Mouse (Mus musculus) hindbrain, embryonic 16.5 days (tissue): ENCODE data around the gene Brd7. TPM values are rescaled to one million over a fixed set of nuclear protein-coding genes. Genes with fewer than 3 reads are reported as not detected.

Experiments
- ATAC-seq: fragments of 200-750 bp; cut with Nextera tagmentation; 2 replicates; pipeline ENCODE4 v1.8.0; 2017; ENCODE audit warnings: moderate TSS enrichment, moderate library complexity
- H3K27ac ChIP-seq: fragments of 300-500 bp; sonication (generic); 2 replicates; pipeline ENCODE4 v1.5.1; 2014; ENCODE audit warnings: low read depth, mild to moderate bottlenecking, control low read depth, low read length, moderate library complexity
- H3K27me3 ChIP-seq: fragments of 300-500 bp; sonication (generic); replicated peaks from 2 replicates; pipeline ENCODE4 v1.6.1; 2014; ENCODE audit warnings: low read length; ENCODE audit not compliant: control insufficient read depth, insufficient read depth
- H3K36me3 ChIP-seq: fragments of 300-500 bp; sonication (generic); 2 replicates; pipeline ENCODE4 v1.6.1; 2014; ENCODE audit warnings: mild to moderate bottlenecking, low read length, moderate library complexity, mixed read lengths; ENCODE audit not compliant: control insufficient read depth, insufficient read depth
- H3K4me1 ChIP-seq: fragments of 300-500 bp; sonication (generic); 2 replicates; pipeline ENCODE4 v1.6.1; 2014; ENCODE audit warnings: low read depth, low read length; ENCODE audit not compliant: control insufficient read depth, insufficient read depth
- H3K4me2 ChIP-seq: fragments of 300-500 bp; sonication (generic); 2 replicates; pipeline ENCODE4 v1.6.1; 2014; ENCODE audit warnings: mild to moderate bottlenecking, low read length, control low read depth, moderate library complexity
- H3K4me3 ChIP-seq: fragments of 300-500 bp; sonication (generic); 2 replicates; pipeline ENCODE4 v1.5.1; 2014; ENCODE audit warnings: mild to moderate bottlenecking, low read length, control low read depth, moderate library complexity
- H3K9ac ChIP-seq: fragments of 300-500 bp; sonication (generic); 2 replicates; pipeline ENCODE4 v1.6.1; 2014; ENCODE audit warnings: low read depth, mild to moderate bottlenecking, control low read depth, low read length, moderate library complexity
- H3K9me3 ChIP-seq: fragments of 300-500 bp; sonication (generic); 2 replicates; pipeline ENCODE4 v1.6.1; 2014; ENCODE audit warnings: mild to moderate bottlenecking, low read length, moderate library complexity; ENCODE audit not compliant: control insufficient read depth
- WGBS: fragments of 180-500 bp; shearing (Covaris S2); extraction: QIAGEN DNeasy Blood & Tissue Kit; methylation state at CpG from one replicate; pipeline ENCODE4 v1.1.7; 2014; 5-methylcytosine and 5-hydroxymethylcytosine counted together
- polyA plus RNA-seq: library from polyadenylated mRNA; unstranded; fragments of >200 nt; fragmentation: Nextera tagmentation; extraction: Ambion mirVana; gene quantifications from 2 replicates; pipeline ENCODE4 v1.2.1, GENCODE M21; 2015

The Brd7 gene
- polyA plus RNA-seq, 1 experiment from 2014 or later = 37.6 TPM

DNA sequence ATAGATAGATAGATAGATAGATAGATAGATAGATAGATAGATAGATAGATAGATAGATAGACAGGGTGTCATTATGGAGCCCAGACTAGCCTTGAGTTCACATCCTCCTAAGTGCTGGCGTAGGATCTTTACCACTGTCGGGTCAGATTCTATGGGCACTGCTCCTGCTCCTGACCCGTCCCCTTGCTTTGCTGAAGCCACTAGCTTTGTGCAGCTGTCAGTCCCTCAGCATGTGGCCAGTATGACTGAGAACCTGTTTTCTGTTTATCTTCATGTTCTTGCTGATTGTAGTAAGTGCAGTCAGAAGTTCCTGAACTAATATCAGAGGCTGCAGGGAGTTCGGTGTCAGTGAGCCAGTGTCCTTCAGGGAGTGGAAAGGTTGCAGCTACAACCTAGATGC is 54.3 kb downstream of the Brd7 start:
- no peaks in the 10 kb centered on the region for H3K4me1 ChIP-seq
- H3K9me3 ChIP-seq = no peaks in the 10 kb centered on the region
- no peak for ATAC-seq
- no peak overlapping the region for H3K4me3 ChIP-seq
- no peak overlapping the region for H3K9ac ChIP-seq
- H3K36me3 ChIP-seq = no peaks in the 10 kb centered on the region
- H3K27me3 ChIP-seq = no peaks in the 10 kb centered on the region
- H3K27ac ChIP-seq = no peak overlapping the region
- WGBS = 91% methylated on average over 4 of the region's 4 CpGs
- H3K4me2 ChIP-seq = no peak overlapping the region

DNA sequence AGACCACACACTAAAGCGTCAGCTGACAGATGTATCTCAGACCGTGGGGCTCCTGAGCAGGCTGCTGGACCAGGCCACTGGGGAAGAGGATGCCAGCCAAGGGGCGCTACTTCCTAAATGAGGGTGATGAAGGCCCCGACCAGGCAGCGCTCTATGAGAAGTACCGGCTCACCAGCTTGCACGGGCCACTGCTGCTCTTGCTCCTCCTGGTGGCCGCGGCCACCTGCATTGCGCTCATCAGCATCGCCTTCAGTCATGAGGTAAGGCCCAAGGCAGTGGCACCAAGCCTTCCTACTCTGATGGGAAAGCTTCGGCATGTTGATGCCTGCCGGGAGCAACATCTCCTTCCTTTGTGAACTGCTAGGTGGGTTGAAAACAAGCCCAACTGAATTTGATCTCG is 55.5 kb downstream of the Brd7 start:
- no peak for ATAC-seq
- WGBS = 73% methylated on average over 14 of the region's 14 CpGs

DNA sequence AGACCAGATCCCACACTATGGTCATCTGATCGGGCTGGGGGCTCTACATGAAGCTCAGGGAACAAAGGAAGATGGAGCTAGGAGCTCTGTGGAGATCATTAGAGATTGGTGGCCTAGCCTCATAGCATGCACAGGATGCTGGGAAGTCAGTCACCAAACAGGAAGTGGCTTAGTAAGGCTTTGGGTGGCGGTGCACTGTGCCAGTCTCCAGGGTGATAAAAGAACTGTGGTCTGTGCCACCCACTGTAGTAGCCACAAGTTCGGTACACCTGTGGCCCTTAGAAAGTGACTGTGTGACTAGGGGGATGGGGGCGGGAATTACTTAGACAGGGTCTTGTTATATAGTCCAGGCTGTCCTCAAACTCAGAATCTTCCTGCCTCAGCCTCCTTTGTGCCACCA is 56.2 kb downstream of the Brd7 start:
- Histone ChIP-seq H3K9ac (no peak overlapping the region), H3K4me1 (no peaks in the 10 kb centered on the region; the same call in 1 of the 2 replicates), H3K27me3 (no peaks in the 10 kb centered on the region), H3K36me3 (no peaks in the 10 kb centered on the region), H3K27ac (no peak overlapping the region), H3K4me2 (no peak overlapping the region), H3K9me3 (no peaks in the 10 kb centered on the region), H3K4me3 (no peak overlapping the region)
- ATAC-seq = no peak
- WGBS = 86% methylated on average over 4 of the region's 4 CpGs

More for the DNA sequence above, 55.5 kb downstream of the Brd7 start:
- Histone ChIP-seq H3K27ac (no peak overlapping the region), H3K36me3 (no peaks in the 10 kb centered on the region), H3K4me1 (no peaks in the 10 kb centered on the region; the same call in 1 of the 2 replicates), H3K9ac (no peak overlapping the region), H3K4me3 (no peak overlapping the region), H3K4me2 (no peak overlapping the region), H3K27me3 (no peaks in the 10 kb centered on the region), H3K9me3 (no peaks in the 10 kb centered on the region)

DNA sequence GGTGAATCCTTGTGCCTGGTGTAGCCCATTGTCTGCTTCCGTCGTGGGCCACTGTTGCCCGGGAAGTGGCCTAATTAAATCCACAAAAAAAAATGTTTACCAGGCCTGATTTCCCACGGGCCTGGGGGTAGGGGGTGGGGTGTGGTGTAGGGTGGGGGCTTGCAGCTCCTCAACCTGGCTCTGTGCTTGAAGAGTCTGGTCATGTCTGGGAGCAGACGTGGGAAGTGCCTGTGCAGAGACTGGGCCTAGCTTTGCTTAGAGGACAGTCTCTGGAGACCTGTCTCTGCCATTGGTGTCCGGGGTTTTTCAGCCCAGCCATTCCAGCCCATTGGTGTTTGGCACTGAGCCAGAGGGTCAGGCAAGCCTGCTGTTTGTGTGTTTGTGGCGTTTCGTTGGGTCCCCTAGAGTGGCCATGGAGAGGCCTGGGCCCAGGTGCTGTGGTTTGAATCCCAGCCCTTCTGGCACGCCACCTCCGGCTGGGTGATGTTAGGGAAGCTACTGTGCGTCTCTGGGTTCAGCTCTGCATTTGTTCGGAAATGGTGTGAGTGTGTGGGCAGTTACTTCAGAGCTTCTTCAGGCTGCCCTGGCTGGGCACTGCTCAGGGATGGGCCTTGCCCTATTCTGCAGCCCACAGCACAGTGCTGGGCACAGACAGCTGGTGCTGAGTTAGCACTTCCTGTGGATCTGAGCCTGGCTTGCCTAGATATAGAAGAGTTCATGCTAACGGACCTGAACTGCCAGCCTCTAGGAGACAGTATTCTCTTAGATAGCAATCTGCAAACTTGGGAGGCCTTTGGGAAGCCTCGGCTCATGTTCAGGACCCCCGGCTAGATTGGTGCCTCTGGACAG is 60.2 kb downstream of the Brd7 start:
- no peak overlapping the region for H3K27ac ChIP-seq
- ATAC-seq = 0 out of 2 replicates have a peak, but pooled peaks have one; percentile 34
- no peaks in the 10 kb centered on the region for H3K27me3 ChIP-seq
- no peak overlapping the region for H3K4me2 ChIP-seq
- no peaks in the 10 kb centered on the region; the same call in 1 of the 2 replicates for H3K4me1 ChIP-seq
- H3K9ac ChIP-seq = no peak overlapping the region
- no peak overlapping the region for H3K4me3 ChIP-seq
- H3K36me3 ChIP-seq = no peaks in the 10 kb centered on the region
- 51% methylated on average over 15 of the region's 15 CpGs for WGBS
- H3K9me3 ChIP-seq = no peaks in the 10 kb centered on the region

DNA sequence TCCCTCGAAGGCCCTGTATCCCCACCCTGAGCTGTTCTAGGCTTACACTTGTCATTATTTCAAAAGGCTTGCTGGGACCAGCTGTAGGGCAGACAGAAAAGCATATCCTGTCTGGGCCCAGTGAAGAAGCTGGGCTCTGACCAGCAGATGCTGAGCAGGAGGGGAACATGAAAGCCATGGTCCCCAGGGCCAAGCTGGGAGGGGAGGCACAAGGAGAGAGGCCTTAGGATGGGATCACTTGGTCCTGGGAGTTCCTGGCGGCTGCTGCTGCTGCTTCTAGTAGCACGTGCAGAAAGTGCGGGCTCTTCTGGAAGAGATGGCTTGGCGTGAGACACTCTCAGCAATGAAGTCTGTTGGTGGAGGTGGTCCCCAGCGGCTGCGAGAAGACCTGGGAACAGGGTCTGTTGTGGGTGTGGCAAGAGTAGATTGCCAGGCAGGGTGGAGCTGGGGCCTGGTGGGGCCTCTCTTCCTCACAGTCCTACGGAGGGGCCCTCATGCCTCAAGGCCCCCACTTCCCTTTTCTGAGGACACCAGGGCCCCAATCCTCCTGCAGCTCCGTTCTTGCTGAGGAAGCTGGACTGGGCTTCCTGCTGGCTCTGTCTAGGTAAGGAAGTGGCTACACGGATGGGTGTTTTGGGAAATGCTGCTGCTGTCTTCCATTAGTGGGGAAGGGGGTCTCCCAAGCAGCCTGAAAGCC is 61.9 kb downstream of the Brd7 start:
- Histone ChIP-seq H3K4me1 (no peaks in the 10 kb centered on the region; the same call in 1 of the 2 replicates), H3K4me2 (no peak overlapping the region), H3K9ac (no peak overlapping the region), H3K27me3 (no peaks in the 10 kb centered on the region), H3K9me3 (no peaks in the 10 kb centered on the region), H3K36me3 (no peaks in the 10 kb centered on the region), H3K27ac (no peak overlapping the region), H3K4me3 (no peak overlapping the region)
- ATAC-seq = no peak
- 76% methylated on average over 10 of the region's 10 CpGs for WGBS

DNA sequence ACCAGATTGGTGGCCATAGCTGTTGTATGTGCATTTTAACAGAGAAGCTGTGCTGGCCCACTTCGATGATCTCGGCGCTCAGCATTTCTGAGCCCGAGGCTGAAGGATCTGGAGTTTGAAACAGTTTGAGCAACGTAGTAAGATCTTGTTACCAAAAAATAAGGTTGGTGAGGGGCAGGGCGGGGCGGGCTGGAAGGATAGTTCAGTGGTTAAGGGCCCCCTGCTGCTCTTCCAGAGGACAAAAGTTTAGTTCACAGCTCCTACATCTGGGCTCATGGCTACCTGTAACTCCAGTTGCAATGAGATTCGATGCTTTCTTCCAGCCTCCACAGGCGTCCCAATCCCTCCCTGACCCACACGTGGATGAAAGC is 63.3 kb downstream of the Brd7 start:
- H3K9ac ChIP-seq = no peak overlapping the region
- H3K4me2 ChIP-seq = no peak overlapping the region
- no peaks in the 10 kb centered on the region for H3K36me3 ChIP-seq
- no peaks in the 10 kb centered on the region for H3K27me3 ChIP-seq
- no peak overlapping the region for H3K4me3 ChIP-seq
- no peak overlapping the region for H3K27ac ChIP-seq
- 86% methylated on average over 10 of the region's 10 CpGs for WGBS
- no peaks in the 10 kb centered on the region for H3K9me3 ChIP-seq
- ATAC-seq = no peak
- H3K4me1 ChIP-seq = no peaks in the 10 kb centered on the region; the same call in 1 of the 2 replicates

DNA sequence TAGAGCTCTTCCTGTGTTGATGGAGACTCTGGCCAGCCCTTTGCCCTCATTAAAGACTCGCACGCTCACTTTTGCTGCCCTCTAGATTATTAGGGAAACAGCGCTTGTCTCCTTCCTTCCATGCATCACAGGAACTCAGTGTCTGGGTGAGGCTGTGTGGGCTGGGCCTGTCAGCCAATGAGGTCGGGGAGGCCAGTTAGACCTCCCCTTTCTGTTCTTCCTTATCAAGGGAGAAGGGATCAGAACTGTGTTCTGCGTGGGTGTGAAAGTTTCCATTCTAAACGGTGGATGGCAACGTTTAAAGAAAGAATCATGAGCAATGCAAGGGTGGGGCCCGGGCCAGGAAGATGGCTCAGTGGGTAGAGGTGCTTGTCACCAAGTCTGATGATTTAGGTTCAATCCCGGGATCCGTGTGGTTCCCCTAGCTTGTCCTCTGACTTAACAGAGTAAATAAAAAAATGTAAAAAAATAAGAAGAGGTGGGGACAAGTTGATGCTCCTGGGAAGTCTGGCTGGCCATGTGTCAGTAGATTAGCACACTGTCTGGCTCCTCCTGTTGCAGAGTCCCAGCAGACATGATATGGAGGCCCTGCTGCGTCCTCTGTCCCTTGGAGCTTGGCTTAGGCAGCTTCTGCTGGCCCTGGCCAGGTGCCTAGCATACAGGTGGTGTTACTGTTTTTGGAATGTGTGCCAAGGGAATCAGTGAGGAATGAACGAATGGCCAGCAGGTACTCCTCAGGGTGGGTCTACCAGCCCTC is 63.8 kb downstream of the Brd7 start:
- 66% methylated on average over 12 of the region's 12 CpGs for WGBS
- Histone ChIP-seq H3K27me3 (no peaks in the 10 kb centered on the region), H3K9me3 (no peaks in the 10 kb centered on the region), H3K9ac (no peak overlapping the region), H3K4me3 (no peak overlapping the region), H3K27ac (no peak overlapping the region), H3K36me3 (no peaks in the 10 kb centered on the region), H3K4me2 (no peak overlapping the region), H3K4me1 (no peaks in the 10 kb centered on the region; the same call in 1 of the 2 replicates)
- ATAC-seq = no peak

DNA sequence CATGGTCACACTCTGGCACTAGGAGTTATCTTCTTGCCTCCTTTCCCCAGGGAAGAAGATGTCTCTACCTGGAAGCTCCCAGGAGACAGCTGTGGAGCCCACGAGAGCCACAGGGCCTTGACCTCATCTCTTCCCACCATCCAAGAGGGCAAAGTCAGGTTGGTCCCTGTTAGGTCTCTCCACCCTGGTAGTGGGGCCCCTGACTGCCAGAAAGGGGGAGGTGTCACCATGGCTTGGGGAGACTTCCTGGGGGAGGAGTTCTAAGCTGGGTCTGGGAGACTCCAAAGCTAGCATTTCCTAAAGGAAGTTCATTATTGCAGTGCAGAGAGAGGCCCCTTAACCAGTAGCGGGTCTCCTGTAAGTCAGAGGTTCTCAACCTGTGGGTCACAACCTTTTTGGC is 67.0 kb downstream of the Brd7 start:
- 87% methylated on average over 2 of the region's 2 CpGs for whole genome bisulfite sequencing
- no peaks in the 10 kb centered on the region for H3K36me3 ChIP-seq
- no peak overlapping the region for H3K4me2 ChIP-seq
- H3K9me3 ChIP-seq = no peaks in the 10 kb centered on the region
- no peak overlapping the region for H3K9ac ChIP-seq
- no peaks in the 10 kb centered on the region for H3K27me3 ChIP-seq
- H3K4me1 ChIP-seq = no peaks in the 10 kb centered on the region
- no peak for ATAC-seq
- H3K4me3 ChIP-seq = no peak overlapping the region
- H3K27ac ChIP-seq = no peak overlapping the region
